Mouse (Mus musculus) right cerebral cortex, postnatal 4 days (tissue): Measurements from ENCODE around the gene Ddx24.
"Not testable (repeated sequence)": the region's sequence is repeated elsewhere in the genome, so short reads cannot be mapped to it uniquely, and the experiment has no call there.

Experiments used
- DNase-seq: peaks from one replicate; pipeline ENCODE4 v3.0.0-alpha.2; 2022

The Ddx24 gene

GRCm38 (mm10) chr12:103425729-103426470 is at the start of gene Ddx24:
Gene Ddx24 (minus strand): TSS chr12:103425830.
- peak; percentile 91 for DNase-seq

GRCm38 (mm10) chr12:103474481-103474880 is 48.9 kb upstream of the Ddx24 start:
- no peak for DNase-seq

GRCm38 (mm10) chr12:103457140-103457539 is 31.5 kb upstream of the Ddx24 start, which contains the start of gene Ifi27l2b:
Gene Ifi27l2b (minus strand): TSS chr12:103457223.
- DNase-seq: no peak

- not testable (repeated sequence) for DNase-seq
These were observed 31.1 kb upstream of the Ddx24 start for GRCm38 (mm10) chr12:103456727-103457126.

- DNase-seq: no peak
These were observed 27.7 kb upstream of the Ddx24 start for GRCm38 (mm10) chr12:103453361-103453760.

GRCm38 (mm10) chr12:103445060-103445459 is 19.4 kb upstream of the Ddx24 start:
- no peak for DNase-seq

- DNase-seq: not testable (repeated sequence)
These were observed 18.6 kb upstream of the Ddx24 start for GRCm38 (mm10) chr12:103444261-103444660.

- DNase-seq: no peak
These were observed 17.9 kb upstream of the Ddx24 start, which contains the start of gene Ifi27l2a for GRCm38 (mm10) chr12:103443524-103443923. Gene Ifi27l2a (minus strand): TSS chr12:103443680.

GRCm38 (mm10) chr12:103437601-103438000 is 12.0 kb upstream of the Ddx24 start:
- no peak for DNase-seq

GRCm38 (mm10) chr12:103434861-103435260 is 9.2 kb upstream of the Ddx24 start:
- no peak for DNase-seq

GRCm38 (mm10) chr12:103433986-103434731 is 8.5 kb upstream of the Ddx24 start, which contains the start of gene Ifi27:
Gene Ifi27 (plus strand): TSS chr12:103434211.
- DNase-seq: no peak

GRCm38 (mm10) chr12:103433430-103433829 is 7.8 kb upstream of the Ddx24 start:
- no peak for DNase-seq

- no peak for DNase-seq
These were observed 1.1 kb upstream of the Ddx24 start for GRCm38 (mm10) chr12:103426710-103427109.

- DNase-seq: no peak
These were observed 458 bp downstream of the Ddx24 start for GRCm38 (mm10) chr12:103425016-103425728.

GRCm38 (mm10) chr12:103408144-103408543 is 17.5 kb downstream of the Ddx24 start:
- DNase-seq: no peak

- DNase-seq: no peak
These were observed 17.9 kb downstream of the Ddx24 start, which contains the start of gene 9330161L09Rik for GRCm38 (mm10) chr12:103407720-103408119. Gene 9330161L09Rik (minus strand): TSS chr12:103407820.

- DNase-seq: no peak
These were observed 21.5 kb downstream of the Ddx24 start for GRCm38 (mm10) chr12:103404131-103404530.

GRCm38 (mm10) chr12:103396751-103397150 is 28.9 kb downstream of the Ddx24 start:
- DNase-seq: no peak

- DNase-seq: peak; percentile 1
These were observed 29.9 kb downstream of the Ddx24 start for GRCm38 (mm10) chr12:103395486-103396275.

GRCm38 (mm10) chr12:103393528-103393927 is 32.1 kb downstream of the Ddx24 start:
- DNase-seq: no peak

GRCm38 (mm10) chr12:103391098-103391497 is 34.5 kb downstream of the Ddx24 start:
- DNase-seq: no peak

- DNase-seq: no peak
These were observed 35.6 kb downstream of the Ddx24 start for GRCm38 (mm10) chr12:103389982-103390381.
